Mouse (Mus musculus) 3134 (cell line): Measurements from ENCODE around the gene Ly6g6d.
A peak's percentile ranks its signal among the peaks of the same experiment; 100 is the strongest.
"Not testable (repeated sequence)": the region's sequence is repeated elsewhere in the genome, so short reads cannot be mapped to it uniquely, and the experiment has no call there.

ENCODE experiments used
- DNase-seq: peaks from one replicate; pipeline ENCODE4 v3.0.0-alpha.2; 2011; ENCODE audit warnings: low spot score; ENCODE audit not compliant: insufficient read length; ENCODE audit errors: extremely low read depth

Gene Ly6g6d

GRCm38 (mm10) chr17:35049561-35050016 lies 28.3 kb downstream of the Ly6g6d start, which contains the start of gene Clic1:
Gene Clic1 (plus strand): TSS chr17:35049966.
- DNase-seq, result peak; percentile 70

- DNase-seq, result no peak
These were observed 28.9 kb downstream of the Ly6g6d start for GRCm38 (mm10) chr17:35048932-35049440.

GRCm38 (mm10) chr17:35048149-35048931 lies 29.5 kb downstream of the Ly6g6d start:
- DNase-seq, result no peak

- no peak for DNase-seq
These were observed 30.2 kb downstream of the Ly6g6d start for GRCm38 (mm10) chr17:35047688-35048087.

GRCm38 (mm10) chr17:35046681-35047455 lies 31.0 kb downstream of the Ly6g6d start, which contains the start of gene Msh5:
Gene Msh5 (minus strand): TSS chr17:35046745.
- DNase-seq, result peak; percentile 100

- no peak for DNase-seq
These were observed 31.8 kb downstream of the Ly6g6d start for GRCm38 (mm10) chr17:35045807-35046680.

GRCm38 (mm10) chr17:35044904-35045806 lies 32.7 kb downstream of the Ly6g6d start:
- DNase-seq, result no peak

GRCm38 (mm10) chr17:35043794-35044193 lies 34.1 kb downstream of the Ly6g6d start:
- peak; percentile 55 for DNase-seq

- peak; percentile 35 for DNase-seq
These were observed 38.6 kb downstream of the Ly6g6d start for GRCm38 (mm10) chr17:35039121-35039873.

- DNase-seq, result peak; percentile 54
These were observed 43.0 kb downstream of the Ly6g6d start for GRCm38 (mm10) chr17:35034896-35035295.

- not testable (repeated sequence) for DNase-seq
These were observed 44.2 kb downstream of the Ly6g6d start for GRCm38 (mm10) chr17:35033703-35034102.

- DNase-seq, result no peak
These were observed 45.5 kb downstream of the Ly6g6d start for GRCm38 (mm10) chr17:35032323-35032870.

GRCm38 (mm10) chr17:35031880-35032279 lies 46.0 kb downstream of the Ly6g6d start:
- no peak for DNase-seq

- no peak for DNase-seq
These were observed 46.6 kb downstream of the Ly6g6d start for GRCm38 (mm10) chr17:35031272-35031671.

GRCm38 (mm10) chr17:35029691-35030532 lies 48.0 kb downstream of the Ly6g6d start:
- DNase-seq, result peak; percentile 52

GRCm38 (mm10) chr17:35028315-35028714 lies 49.5 kb downstream of the Ly6g6d start:
- DNase-seq, result no peak

- DNase-seq, result no peak
These were observed 50.4 kb downstream of the Ly6g6d start, which contains the start of gene Sapcd1 for GRCm38 (mm10) chr17:35027277-35028068. Gene Sapcd1 (minus strand): TSS chr17:35028016.
